Mouse (Mus musculus) olfactory bulb, adult 2 months (tissue): ENCODE results near the gene Nars2. TPM values are rescaled to one million over a fixed set of nuclear protein-coding genes. Genes with fewer than 3 reads are reported as not detected.
A peak's percentile ranks its signal among the peaks of the same experiment; 100 is the strongest.

Experiments used
- H3K27ac ChIP-seq: fragments of 200-500 bp; 2 replicates; pipeline ENCODE4 v1.5.1; 2012; ENCODE audit warnings: low read depth, low read length; ENCODE audit not compliant: insufficient read depth
- H3K4me1 ChIP-seq: fragments of 200-500 bp; 2 replicates; pipeline ENCODE4 v1.6.1; 2012; ENCODE audit warnings: low read length; ENCODE audit not compliant: control insufficient read depth, insufficient read depth
- H3K4me3 ChIP-seq: fragments of 200-500 bp; 2 replicates; pipeline ENCODE4 v1.5.1; 2012; ENCODE audit warnings: mild to moderate bottlenecking, low read depth, low read length, moderate library complexity; ENCODE audit not compliant: insufficient read depth
- CTCF ChIP-seq: fragments of 200-500 bp; IDR thresholded peaks from 2 replicates; pipeline ENCODE4 v1.5.1; 2012; ENCODE audit warnings: low read depth, mild to moderate bottlenecking, low read length, moderate library complexity; ENCODE audit not compliant: insufficient read depth
- POLR2A ChIP-seq: fragments of 200-500 bp; IDR thresholded peaks from 2 replicates; pipeline ENCODE4 v1.6.1; 2012; ENCODE audit warnings: mild to moderate bottlenecking, low read depth, low read length, moderate library complexity; ENCODE audit not compliant: insufficient read depth
- WGBS: fragments of 180-500 bp; shearing (Covaris S2); methylation state at CpG from one replicate; pipeline ENCODE4 v1.1.7; 2018; 5-methylcytosine and 5-hydroxymethylcytosine counted together
- polyA plus RNA-seq: library from polyadenylated mRNA; stranded (reverse); fragments of >200 nt; gene quantifications from 2 replicates; pipeline ENCODE4 v1.2.4, GENCODE M21; 2012; ENCODE audit warnings: low replicate concordance; ENCODE audit not compliant: missing spikeins, insufficient read depth, insufficient read length

The Nars2 gene
- polyA plus RNA-seq, 1 experiment, result not detected

GRCm38 (mm10) chr7:97079651-97080365 is 128.5 kb downstream of the Nars2 start:
- TF ChIP-seq POLR2A, result no peak
- no peak for TF ChIP-seq CTCF
- 38% methylated on average over 4 of the region's 4 CpGs for WGBS
- Histone ChIP-seq H3K4me1 (peaks cover 14% of the 10 kb centered on the region), H3K27ac (no peak overlapping the region), H3K4me3 (no peak overlapping the region)

- Histone ChIP-seq H3K27ac (no peak overlapping the region), H3K4me3 (peak overlapping the region; percentile 96), H3K4me1 (peaks cover 14% of the 10 kb centered on the region)
- WGBS, result 41% methylated on average over 4 of the region's 4 CpGs
- TF ChIP-seq POLR2A, result no peak
- TF ChIP-seq CTCF, result no peak
These were observed 129.4 kb downstream of the Nars2 start for GRCm38 (mm10) chr7:97080621-97081241.

GRCm38 (mm10) chr7:97081242-97081958 is 130.1 kb downstream of the Nars2 start, which contains the start of gene Gab2:
Gab2 (plus strand) TSS chr7:97081586.
- peak within 1 kb of the TSS; percentile 73 for H3K27ac ChIP-seq
- H3K4me3 ChIP-seq, result peak within 1 kb of the TSS; percentile 96
- H3K4me1 ChIP-seq, result peaks cover 14% of the 10 kb centered on the region
- TF ChIP-seq POLR2A (peak; percentile 40; the same call in 1 of the 2 replicates), CTCF (no peak)
- WGBS, result under 1% methylated on average over 61 of the region's 83 CpGs

- under 1% methylated on average over 38 of the region's 38 CpGs for WGBS
- Histone ChIP-seq H3K4me1 (peaks cover 14% of the 10 kb centered on the region), H3K27ac (peak overlapping the region; percentile 73), H3K4me3 (peak overlapping the region; percentile 96)
- TF ChIP-seq CTCF (no peak), POLR2A (no peak)
These were observed 130.6 kb downstream of the Nars2 start for GRCm38 (mm10) chr7:97081959-97082218.

- TF ChIP-seq POLR2A (no peak), CTCF (no peak)
These were observed 131.2 kb downstream of the Nars2 start for GRCm38 (mm10) chr7:97082219-97083101.

GRCm38 (mm10) chr7:97083579-97083978 is 132.3 kb downstream of the Nars2 start:
- WGBS, result 89% methylated on average over 9 of the region's 9 CpGs

More at GRCm38 (mm10) chr7:97082219-97083101, 131.2 kb downstream of the Nars2 start:
- Histone ChIP-seq H3K4me3 (peak overlapping the region; percentile 96), H3K27ac (peak overlapping the region; percentile 73), H3K4me1 (peaks cover 14% of the 10 kb centered on the region)
- 1% methylated on average over 40 of the region's 40 CpGs for WGBS

GRCm38 (mm10) chr7:97084181-97084580 is 132.9 kb downstream of the Nars2 start:
- WGBS, result 93% methylated on average over 1 of the region's 1 CpGs
- TF ChIP-seq CTCF (no peak), POLR2A (no peak)
- no peak overlapping the region for H3K27ac ChIP-seq
- peaks cover 13% of the 10 kb centered on the region for H3K4me1 ChIP-seq
- H3K4me3 ChIP-seq, result no peak overlapping the region

More at GRCm38 (mm10) chr7:97083579-97083978, 132.3 kb downstream of the Nars2 start:
- no peak for TF ChIP-seq POLR2A
- no peak for TF ChIP-seq CTCF
- Histone ChIP-seq H3K4me1 (peaks cover 14% of the 10 kb centered on the region), H3K4me3 (no peak overlapping the region), H3K27ac (no peak overlapping the region)

GRCm38 (mm10) chr7:97085291-97085690 is 134.0 kb downstream of the Nars2 start:
- Histone ChIP-seq H3K27ac (no peak overlapping the region), H3K4me1 (peaks cover 11% of the 10 kb centered on the region), H3K4me3 (no peak overlapping the region)
- TF ChIP-seq POLR2A (no peak), CTCF (no peak)
- WGBS, result 9% methylated on average over 4 of the region's 4 CpGs
